Mouse (Mus musculus): ENCODE measurements around the gene 4932411N23Rik. TPM values are rescaled to one million over a fixed set of nuclear protein-coding genes. Genes with fewer than 3 reads are reported as not detected.
"Not testable (repeated sequence)": the region's sequence is repeated elsewhere in the genome, so short reads cannot be mapped to it uniquely, and the experiment has no call there.

Gene 4932411N23Rik
- not detected in 2 replicates for polyA plus RNA-seq (2012; rRNA removed)

DNA sequence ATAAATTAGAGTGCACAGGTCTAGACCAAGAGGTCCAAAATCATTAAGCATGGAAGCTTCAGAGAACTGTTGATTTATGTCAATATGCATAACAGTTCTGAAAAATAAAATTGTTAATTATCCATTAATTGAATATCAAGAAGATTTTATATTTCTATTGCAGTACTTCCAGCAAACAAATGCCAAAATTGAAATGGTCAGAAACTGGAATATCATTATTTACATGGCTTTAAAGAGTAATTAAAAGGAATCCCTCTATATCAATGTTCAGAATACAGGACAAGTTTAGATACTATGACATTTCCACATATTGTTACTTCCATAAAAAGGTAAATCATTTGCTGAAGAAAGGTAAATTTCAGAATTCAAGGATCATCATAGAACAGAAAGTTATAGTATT lies at the start of gene 4932411N23Rik:
Gene 4932411N23Rik (minus strand): TSS at position 101 of the 400 bp plus-strand sequence.
- Histone ChIP-seq H3K4me1 (ENCODE audit: control insufficient read depth, insufficient read depth, insufficient read length, low read length) (no peaks in the 10 kb centered on the region), H3K27ac (ENCODE audit: insufficient read depth, low read depth, low read length) (no peak within 1 kb of the TSS), H3K36me3 (ENCODE audit: control insufficient read depth, insufficient read depth, low read length) (no peaks in the 10 kb centered on the region), H3K4me3 (ENCODE audit: low read depth, low read length) (no peak within 1 kb of the TSS), H3K27me3 (ENCODE audit: control insufficient read depth, insufficient read depth, low read length) (no peaks in the 10 kb centered on the region)
- TF ChIP-seq CTCF (IDR thresholded peaks at IDR 0.05; ENCODE audit: extremely low read depth, insufficient read length, insufficient replicate concordance, low read depth, low read length) = no peak
- TF ChIP-seq POLR2A (IDR thresholded peaks at IDR 0.05; ENCODE audit: low read depth, low read length) = no peak

DNA sequence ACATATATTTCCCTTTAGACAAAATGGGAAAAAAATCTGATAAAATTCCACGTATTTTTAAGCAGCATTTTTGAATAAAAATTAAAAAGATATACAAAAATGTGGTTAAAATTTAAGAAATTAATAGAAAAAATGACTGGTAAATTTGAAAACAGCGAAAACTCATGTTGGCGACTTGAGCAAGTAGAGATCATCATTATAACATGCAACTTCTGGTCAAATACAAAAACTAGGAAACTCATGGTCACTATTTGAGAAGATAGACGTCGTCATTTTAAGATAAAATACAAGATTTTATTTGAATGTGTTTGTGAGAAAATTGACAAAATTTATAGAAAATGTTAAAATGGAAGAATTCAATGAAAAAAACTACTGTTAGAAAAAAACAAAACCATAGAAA lies 35.8 kb downstream of the 4932411N23Rik start:
- Histone ChIP-seq H3K27ac (ENCODE audit: insufficient read depth, low read depth, low read length) (no peak overlapping the region), H3K4me3 (ENCODE audit: low read depth, low read length) (no peak overlapping the region), H3K36me3 (ENCODE audit: control insufficient read depth, insufficient read depth, low read length) (no peaks in the 10 kb centered on the region), H3K27me3 (ENCODE audit: control insufficient read depth, insufficient read depth, low read length) (no peaks in the 10 kb centered on the region), H3K4me1 (ENCODE audit: control insufficient read depth, insufficient read depth, insufficient read length, low read length) (no peaks in the 10 kb centered on the region)
- no peak for TF ChIP-seq CTCF (IDR thresholded peaks at IDR 0.05; ENCODE audit: extremely low read depth, insufficient read length, insufficient replicate concordance, low read depth, low read length)
- no peak for TF ChIP-seq POLR2A (IDR thresholded peaks at IDR 0.05; ENCODE audit: low read depth, low read length)
- WGBS = 75% methylated on average over 5 of the region's 5 CpGs

DNA sequence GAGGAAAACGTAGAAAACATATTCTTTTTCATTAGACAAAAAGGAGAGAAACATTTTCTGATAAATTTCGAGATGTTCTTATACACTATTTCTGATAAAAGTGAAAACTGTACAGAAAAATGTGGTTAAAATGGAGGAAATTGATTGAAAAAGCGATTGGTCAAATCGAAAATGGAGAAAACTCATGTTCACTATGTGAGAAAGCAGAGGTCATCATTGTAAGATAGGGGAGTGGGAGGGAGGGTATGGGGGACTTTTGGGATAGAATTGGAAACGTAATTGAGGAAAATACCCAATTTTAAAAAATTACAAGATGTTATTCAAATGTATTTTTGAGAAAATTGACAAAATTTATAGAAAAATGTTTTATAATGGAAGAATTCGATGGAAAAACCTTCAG lies 38.0 kb downstream of the 4932411N23Rik start:
- H3K27ac ChIP-seq (ENCODE audit: insufficient read depth, low read depth, low read length); H3K27me3 ChIP-seq (ENCODE audit: control insufficient read depth, insufficient read depth, low read length); H3K4me1 ChIP-seq (ENCODE audit: control insufficient read depth, insufficient read depth, insufficient read length, low read length); H3K4me3 ChIP-seq (ENCODE audit: low read depth, low read length); H3K36me3 ChIP-seq (ENCODE audit: control insufficient read depth, insufficient read depth, low read length): not testable (repeated sequence)
- whole genome bisulfite sequencing = 76% methylated on average over 5 of the region's 6 CpGs

DNA sequence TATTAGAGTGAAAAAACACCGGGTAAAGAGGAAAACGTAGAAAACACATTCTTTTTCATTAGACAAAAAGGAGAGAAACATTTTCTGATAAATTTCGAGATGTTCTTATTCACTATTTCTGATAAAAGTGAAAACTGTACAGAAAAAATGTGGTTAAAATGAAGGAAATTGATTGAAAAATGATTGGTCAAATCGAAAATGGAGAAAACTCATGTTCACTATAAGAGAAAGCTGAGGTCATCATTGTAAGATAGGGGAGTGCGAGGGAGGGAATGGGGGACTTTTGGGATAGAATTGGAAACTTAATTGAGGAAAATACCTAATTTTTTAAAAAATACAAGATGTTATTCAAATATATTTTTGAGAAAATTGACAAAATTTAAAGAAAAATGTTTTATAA lies 40.8 kb downstream of the 4932411N23Rik start:
- 76% methylated on average over 5 of the region's 5 CpGs for WGBS
- not testable (repeated sequence) for H3K27me3 ChIP-seq (ENCODE audit: control insufficient read depth, insufficient read depth, low read length); H3K4me1 ChIP-seq (ENCODE audit: control insufficient read depth, insufficient read depth, insufficient read length, low read length); H3K36me3 ChIP-seq (ENCODE audit: control insufficient read depth, insufficient read depth, low read length); H3K27ac ChIP-seq (ENCODE audit: insufficient read depth, low read depth, low read length); H3K4me3 ChIP-seq (ENCODE audit: low read depth, low read length)

DNA sequence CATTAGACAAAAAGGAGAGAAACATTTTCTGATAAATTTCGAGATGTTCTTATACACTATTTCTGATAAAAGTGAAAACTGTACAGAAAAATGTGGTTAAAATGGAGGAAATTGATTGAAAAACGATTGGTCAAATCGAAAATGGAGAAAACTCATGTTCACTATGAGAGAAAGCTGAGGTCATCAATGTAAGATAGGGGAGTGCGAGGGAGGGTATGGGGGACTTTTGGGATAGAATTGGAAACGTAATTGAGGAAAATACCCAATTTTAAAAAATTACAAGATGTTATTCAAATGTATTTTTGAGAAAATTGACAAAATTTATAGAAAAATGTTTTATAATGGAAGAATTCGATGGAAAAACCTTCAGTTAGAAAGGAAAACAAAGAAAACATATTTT lies 42.2 kb downstream of the 4932411N23Rik start:
- H3K27me3 ChIP-seq (ENCODE audit: control insufficient read depth, insufficient read depth, low read length); H3K4me1 ChIP-seq (ENCODE audit: control insufficient read depth, insufficient read depth, insufficient read length, low read length); H3K36me3 ChIP-seq (ENCODE audit: control insufficient read depth, insufficient read depth, low read length); H3K4me3 ChIP-seq (ENCODE audit: low read depth, low read length); H3K27ac ChIP-seq (ENCODE audit: insufficient read depth, low read depth, low read length): not testable (repeated sequence)
- 75% methylated on average over 5 of the region's 6 CpGs for WGBS

Other genes starting within 250 kb of the 4932411N23Rik start
- gene Gm382, start 224.1 kb upstream of the 4932411N23Rik start, polyA plus RNA-seq (2012; rRNA removed) = not detected in 2 replicates

Data from small intestine, adult 2 months (tissue).